Mouse (Mus musculus) megakaryocyte, embryonic 14.5 days (primary cell): Measurements from ENCODE around the gene Prex1.

Experiments
- FLI1 ChIP-seq: IDR thresholded peaks from 2 replicates; pipeline ENCODE4 v1.6.1; 2012; ENCODE audit warnings: low read length, inconsistent platforms, mixed read lengths
- GATA1 ChIP-seq: IDR thresholded peaks from 3 replicates; pipeline ENCODE4 v1.6.1; 2012; ENCODE audit warnings: mixed read lengths, low read length, inconsistent platforms, borderline replicate concordance

GRCm38 (mm10) chr2:166597763-166598162 lies 115.9 kb downstream of the Prex1 start:
- TF ChIP-seq GATA1, result no peak
- no peak for TF ChIP-seq FLI1
